Mouse (Mus musculus): ENCODE data around the gene Olfr1428. TPM values are rescaled to one million over a fixed set of nuclear protein-coding genes. Genes with fewer than 3 reads are reported as not detected.

The Olfr1428 gene
- not detected in 2 replicates for polyA plus RNA-seq (2014; fragmentation: Nextera tagmentation; extraction: Ambion mirVana)

DNA sequence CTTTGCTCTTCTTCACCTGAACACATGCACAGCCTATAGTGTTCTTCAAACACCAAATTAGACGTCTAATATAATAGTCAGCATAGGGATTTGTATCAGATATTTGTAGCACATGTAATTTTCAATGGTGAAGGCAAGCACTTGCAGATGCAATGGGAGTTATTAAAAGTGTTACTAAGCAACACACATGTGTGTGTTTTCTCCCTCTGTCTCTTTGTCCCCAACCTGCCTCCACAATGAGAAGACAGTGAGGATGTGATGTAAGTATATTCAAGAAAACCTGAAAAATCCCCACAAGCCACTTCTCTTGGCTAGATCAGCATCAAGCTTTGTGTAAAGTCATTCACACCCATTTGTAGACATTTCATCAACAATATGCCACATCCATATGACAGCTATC lies at the start of gene Olfr1428:
TSS of gene Olfr1428 (minus strand) at position 101 of the 400 bp plus-strand sequence.
- 67% methylated on average over 1 of the region's 1 CpGs for WGBS
- no peak for TF ChIP-seq CTCF (IDR thresholded peaks at IDR 0.05; ENCODE audit: low read depth)
- Histone ChIP-seq H3K27me3 (ENCODE audit: insufficient read depth, low read length) (no peaks in the 10 kb centered on the region), H3K36me3 (ENCODE audit: insufficient read depth) (no peaks in the 10 kb centered on the region), H3K9me3 (ENCODE audit: low read depth, low read length) (no peaks in the 10 kb centered on the region), H3K4me3 (ENCODE audit: low read depth, low read length) (no peak within 1 kb of the TSS), H3K4me2 (no peak within 1 kb of the TSS), H3K9ac (no peak within 1 kb of the TSS), H3K4me1 (ENCODE audit: insufficient read depth) (no peaks in the 10 kb centered on the region), H3K27ac (ENCODE audit: low read depth) (no peak within 1 kb of the TSS)
- no peak for ATAC-seq (ENCODE audit: insufficient read depth)
- DNase-seq, result no peak

DNA sequence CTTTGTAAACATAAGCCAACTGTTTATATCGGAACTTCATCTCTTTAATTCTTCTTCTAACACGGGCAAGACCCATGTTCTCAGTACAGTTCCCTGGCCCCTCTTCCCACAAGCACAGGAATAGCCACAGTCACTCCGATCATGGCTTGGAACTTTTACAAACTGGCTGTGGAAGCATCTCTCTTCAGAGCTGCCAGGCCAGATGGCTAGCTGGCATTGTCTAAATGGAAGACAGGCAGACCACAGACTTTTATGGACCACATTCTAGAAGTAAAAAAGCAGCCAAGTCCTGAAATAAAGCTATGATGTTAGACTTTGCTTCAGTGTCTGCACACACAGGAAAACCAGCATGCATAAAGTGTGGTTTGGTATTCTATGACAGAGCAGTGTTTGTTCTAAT lies 29.8 kb upstream of the Olfr1428 start:
- Histone ChIP-seq H3K4me2 (no peak overlapping the region), H3K9me3 (ENCODE audit: low read depth, low read length) (no peaks in the 10 kb centered on the region), H3K4me1 (ENCODE audit: insufficient read depth) (no peaks in the 10 kb centered on the region), H3K27me3 (ENCODE audit: insufficient read depth, low read length) (no peaks in the 10 kb centered on the region), H3K27ac (ENCODE audit: low read depth) (no peak overlapping the region), H3K4me3 (ENCODE audit: low read depth, low read length) (no peak overlapping the region), H3K36me3 (ENCODE audit: insufficient read depth) (no peaks in the 10 kb centered on the region), H3K9ac (no peak overlapping the region)
- TF ChIP-seq CTCF (IDR thresholded peaks at IDR 0.05; ENCODE audit: low read depth), result no peak
- 83% methylated on average over 3 of the region's 3 CpGs for WGBS
- ATAC-seq (ENCODE audit: insufficient read depth), result no peak
- DNase-seq, result no peak

DNA sequence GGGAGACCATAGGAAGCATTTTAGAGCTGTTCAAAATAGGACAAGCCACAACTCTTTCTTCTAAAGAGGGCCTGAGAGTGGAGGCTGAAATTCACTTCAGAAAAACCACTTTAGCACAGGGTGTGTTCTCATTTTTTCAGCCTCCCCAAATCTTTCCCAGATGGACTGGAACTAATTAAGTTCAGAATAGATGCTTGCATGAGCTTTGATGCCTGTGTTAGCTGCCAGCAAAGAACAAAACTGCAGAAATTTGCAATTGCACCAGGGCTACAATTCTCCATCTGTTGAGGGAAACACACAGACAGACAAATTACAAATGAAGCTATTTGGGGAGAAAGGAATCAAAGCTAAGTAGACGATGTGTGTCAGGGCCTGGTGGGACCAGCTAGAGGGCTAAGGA lies 27.7 kb upstream of the Olfr1428 start:
- no peak overlapping the region for H3K4me2 ChIP-seq
- no peaks in the 10 kb centered on the region for H3K36me3 ChIP-seq (ENCODE audit: insufficient read depth)
- no peaks in the 10 kb centered on the region for H3K4me1 ChIP-seq (ENCODE audit: insufficient read depth)
- WGBS, result 87% methylated on average over 1 of the region's 1 CpGs
- DNase-seq (no peak), ATAC-seq (ENCODE audit: insufficient read depth) (no peak)
- H3K9ac ChIP-seq, result no peak overlapping the region
- no peak overlapping the region for H3K4me3 ChIP-seq (ENCODE audit: low read depth, low read length)
- no peaks in the 10 kb centered on the region for H3K27me3 ChIP-seq (ENCODE audit: insufficient read depth, low read length)
- H3K9me3 ChIP-seq (ENCODE audit: low read depth, low read length), result no peaks in the 10 kb centered on the region
- no peak for TF ChIP-seq CTCF (IDR thresholded peaks at IDR 0.05; ENCODE audit: low read depth)
- H3K27ac ChIP-seq (ENCODE audit: low read depth), result no peak overlapping the region

DNA sequence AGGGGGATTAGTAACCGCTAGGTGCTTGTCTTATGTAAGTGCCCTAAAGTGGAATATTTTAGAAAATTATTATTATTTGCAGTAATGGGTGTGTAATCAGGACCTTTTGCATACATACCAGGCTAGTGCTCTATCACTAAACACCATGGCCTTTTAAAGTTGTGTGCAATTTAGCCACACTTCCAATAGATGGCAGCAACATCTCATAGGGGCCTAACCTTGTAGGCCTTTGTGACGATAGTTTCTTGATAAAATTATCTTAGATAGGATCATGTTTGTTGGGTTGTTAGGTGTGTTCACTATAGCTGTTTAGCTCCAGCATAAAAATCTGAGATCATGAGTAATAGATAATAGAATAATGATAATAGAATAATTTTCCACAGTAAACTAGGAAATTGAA lies 18.6 kb upstream of the Olfr1428 start:
- 26% methylated on average over 2 of the region's 2 CpGs for WGBS
- Histone ChIP-seq H3K4me2 (no peak overlapping the region), H3K9me3 (ENCODE audit: low read depth, low read length) (no peaks in the 10 kb centered on the region), H3K4me3 (ENCODE audit: low read depth, low read length) (no peak overlapping the region), H3K4me1 (ENCODE audit: insufficient read depth) (no peaks in the 10 kb centered on the region), H3K9ac (no peak overlapping the region), H3K36me3 (ENCODE audit: insufficient read depth) (no peaks in the 10 kb centered on the region), H3K27me3 (ENCODE audit: insufficient read depth, low read length) (no peaks in the 10 kb centered on the region), H3K27ac (ENCODE audit: low read depth) (no peak overlapping the region)
- no peak for ATAC-seq (ENCODE audit: insufficient read depth)
- peak; percentile 67 for TF ChIP-seq CTCF (IDR thresholded peaks at IDR 0.05; ENCODE audit: low read depth)
- DNase-seq, result peak; percentile 68

DNA sequence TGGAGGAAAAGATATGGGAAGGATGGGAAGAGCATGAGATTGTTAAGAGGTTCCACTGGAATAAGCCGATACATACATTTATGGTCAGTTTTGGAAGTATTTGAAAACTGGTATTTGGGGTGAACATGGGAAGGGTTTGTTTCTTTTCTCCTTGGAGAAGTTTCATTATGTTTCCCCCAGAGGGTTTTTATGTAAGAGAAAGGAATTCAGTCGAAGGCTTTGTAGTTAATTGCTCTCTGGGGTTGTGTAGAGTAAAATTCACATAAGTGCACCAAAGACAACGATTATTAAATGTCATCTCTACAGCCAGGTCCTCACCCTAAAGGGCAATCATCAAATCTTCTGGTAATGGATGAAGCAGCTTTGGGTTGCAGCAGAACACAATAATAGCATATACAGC lies 7.4 kb upstream of the Olfr1428 start, which contains the start of gene Olfr76:
TSS of gene Olfr76 (minus strand) at position 101 of the 400 bp plus-strand sequence.
- no peak within 1 kb of the TSS for H3K9ac ChIP-seq

DNA sequence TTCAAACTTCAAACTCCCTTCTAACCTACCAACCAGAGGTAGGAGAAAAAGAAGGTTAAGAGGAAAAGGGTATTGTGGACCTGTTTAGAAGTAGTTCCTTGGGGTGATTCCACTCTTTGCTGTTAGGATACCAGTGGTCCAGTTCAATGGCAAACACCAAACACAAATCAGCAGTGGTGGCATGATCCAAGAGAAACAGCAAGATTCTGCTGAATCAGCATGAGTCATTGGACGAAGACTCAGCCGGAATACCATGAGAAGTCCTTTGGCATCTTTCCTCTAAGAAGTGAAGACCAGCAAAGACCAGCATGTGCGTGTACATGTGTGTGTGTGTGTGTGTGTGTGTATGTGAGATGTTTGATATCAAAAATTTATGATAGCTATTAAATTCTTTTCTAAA lies 767 bp upstream of the Olfr1428 start:
- no peaks in the 10 kb centered on the region for H3K4me1 ChIP-seq (ENCODE audit: insufficient read depth)
- H3K9ac ChIP-seq, result no peak overlapping the region
- H3K4me3 ChIP-seq (ENCODE audit: low read depth, low read length), result no peak overlapping the region
- H3K36me3 ChIP-seq (ENCODE audit: insufficient read depth), result no peaks in the 10 kb centered on the region
- H3K9me3 ChIP-seq (ENCODE audit: low read depth, low read length), result no peaks in the 10 kb centered on the region
- H3K4me2 ChIP-seq, result no peak overlapping the region
- DNase-seq (no peak), ATAC-seq (ENCODE audit: insufficient read depth) (no peak)
- H3K27me3 ChIP-seq (ENCODE audit: insufficient read depth, low read length), result no peaks in the 10 kb centered on the region
- TF ChIP-seq CTCF (IDR thresholded peaks at IDR 0.05; ENCODE audit: low read depth), result no peak
- H3K27ac ChIP-seq (ENCODE audit: low read depth), result no peak overlapping the region
- 81% methylated on average over 3 of the region's 3 CpGs for WGBS

More for the DNA sequence above, 7.4 kb upstream of the Olfr1428 start, which contains the start of gene Olfr76:
- DNase-seq (no peak), ATAC-seq (ENCODE audit: insufficient read depth) (no peak)
- no peak for TF ChIP-seq CTCF (IDR thresholded peaks at IDR 0.05; ENCODE audit: low read depth)
- no peaks in the 10 kb centered on the region for H3K9me3 ChIP-seq (ENCODE audit: low read depth, low read length)
- H3K27me3 ChIP-seq (ENCODE audit: insufficient read depth, low read length), result no peaks in the 10 kb centered on the region
- no peaks in the 10 kb centered on the region for H3K4me1 ChIP-seq (ENCODE audit: insufficient read depth)
- 69% methylated on average over 3 of the region's 3 CpGs for WGBS
- no peak within 1 kb of the TSS for H3K4me2 ChIP-seq
- H3K27ac ChIP-seq (ENCODE audit: low read depth), result no peak within 1 kb of the TSS
- H3K4me3 ChIP-seq (ENCODE audit: low read depth, low read length), result no peak within 1 kb of the TSS
- no peaks in the 10 kb centered on the region for H3K36me3 ChIP-seq (ENCODE audit: insufficient read depth)

DNA sequence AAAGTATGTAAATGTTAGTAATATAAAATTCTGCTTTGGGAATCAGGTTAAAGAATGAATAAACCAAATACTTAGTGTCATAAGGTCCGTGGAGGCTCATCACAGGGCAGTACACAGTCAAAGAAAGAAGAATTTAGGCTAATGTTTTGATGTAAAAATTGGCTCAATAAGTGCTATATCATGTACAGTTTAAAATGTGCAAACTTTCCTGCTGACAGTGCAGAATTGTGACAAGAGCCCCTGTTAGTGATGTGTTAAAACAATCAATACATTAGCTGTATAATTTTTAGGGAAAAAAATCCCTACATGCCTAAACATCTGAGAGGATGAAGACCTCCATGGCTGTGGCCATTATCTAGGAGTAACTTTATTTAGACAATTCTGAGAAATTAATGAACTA lies 1.9 kb downstream of the Olfr1428 start:
- ATAC-seq (ENCODE audit: insufficient read depth) (no peak), DNase-seq (no peak)
- WGBS, result 43% methylated on average over 1 of the region's 1 CpGs
- Histone ChIP-seq H3K9ac (no peak overlapping the region), H3K4me1 (ENCODE audit: insufficient read depth) (no peaks in the 10 kb centered on the region), H3K27ac (ENCODE audit: low read depth) (no peak overlapping the region), H3K4me3 (ENCODE audit: low read depth, low read length) (no peak overlapping the region), H3K27me3 (ENCODE audit: insufficient read depth, low read length) (no peaks in the 10 kb centered on the region), H3K4me2 (no peak overlapping the region), H3K36me3 (ENCODE audit: insufficient read depth) (no peaks in the 10 kb centered on the region), H3K9me3 (ENCODE audit: low read depth, low read length) (no peaks in the 10 kb centered on the region)
- TF ChIP-seq CTCF (IDR thresholded peaks at IDR 0.05; ENCODE audit: low read depth), result no peak

DNA sequence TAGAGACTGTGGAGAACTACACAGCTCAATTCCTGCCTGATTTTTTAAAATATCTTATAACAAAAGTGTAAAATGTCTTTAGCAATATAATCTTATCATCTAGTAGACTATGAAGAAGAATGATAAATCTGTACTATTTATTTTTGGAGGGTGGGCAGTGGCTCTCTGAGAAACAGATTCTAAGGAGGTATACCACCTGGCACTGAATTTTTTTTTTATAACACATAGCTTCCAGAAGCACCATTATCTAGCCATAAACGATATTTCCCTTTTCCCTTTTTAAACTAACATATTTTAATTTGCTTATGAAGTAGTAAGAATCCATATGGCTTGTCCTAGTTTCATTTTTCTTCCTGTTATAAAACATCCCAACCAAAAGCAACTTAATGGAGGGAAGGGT lies 11.2 kb downstream of the Olfr1428 start:
- TF ChIP-seq CTCF (IDR thresholded peaks at IDR 0.05; ENCODE audit: low read depth), result no peak
- Histone ChIP-seq H3K27me3 (ENCODE audit: insufficient read depth, low read length) (no peaks in the 10 kb centered on the region), H3K4me3 (ENCODE audit: low read depth, low read length) (no peak overlapping the region), H3K4me1 (ENCODE audit: insufficient read depth) (no peaks in the 10 kb centered on the region), H3K9me3 (ENCODE audit: low read depth, low read length) (no peaks in the 10 kb centered on the region), H3K4me2 (no peak overlapping the region), H3K9ac (no peak overlapping the region), H3K36me3 (ENCODE audit: insufficient read depth) (no peaks in the 10 kb centered on the region), H3K27ac (ENCODE audit: low read depth) (no peak overlapping the region)
- DNase-seq (no peak), ATAC-seq (ENCODE audit: insufficient read depth) (no peak)
- WGBS, result 57% methylated on average over 1 of the region's 1 CpGs

All from lung, embryonic 14.5 days (tissue).